Mouse (Mus musculus): ENCODE measurements around the gene Syt12. TPM values are rescaled to one million over a fixed set of nuclear protein-coding genes. Genes with fewer than 3 reads are reported as not detected.

Gene Syt12
- polyA plus RNA-seq, 1 experiment: not detected

DNA sequence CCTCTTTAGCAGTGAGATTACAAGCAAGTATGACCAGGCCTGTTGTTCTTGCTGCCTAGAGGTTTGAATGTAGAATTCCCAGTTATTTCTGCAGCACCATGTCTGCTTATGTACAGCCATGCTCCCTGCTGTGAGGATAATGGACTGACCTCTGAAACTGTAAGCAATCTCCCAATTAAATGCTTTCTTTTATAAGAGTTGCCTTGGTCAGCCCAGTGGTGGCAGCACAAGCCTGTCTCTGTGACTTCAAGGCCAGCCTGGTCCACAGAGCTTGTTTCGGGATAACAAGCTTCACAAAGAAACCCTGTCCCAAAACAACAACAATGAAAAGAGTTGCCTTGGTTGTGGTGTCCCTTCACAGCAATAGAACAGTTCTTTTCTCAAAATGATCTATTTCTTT lies 43.5 kb downstream of the Syt12 start:
- Histone ChIP-seq H3K27ac (ENCODE audit: insufficient read depth, low read length) (no peak overlapping the region), H3K9ac (ENCODE audit: low read depth, poor library complexity, severe bottlenecking) (no peak overlapping the region), H3K4me3 (ENCODE audit: low read depth, low read length) (no peak overlapping the region), H3K36me3 (ENCODE audit: control insufficient read depth, insufficient read depth, low read length, poor library complexity, severe bottlenecking) (no peaks in the 10 kb centered on the region), H3K4me1 (ENCODE audit: control insufficient read depth, insufficient read depth, low read length) (peaks cover 2% of the 10 kb centered on the region), H3K9me3 (replicated peaks; ENCODE audit: control insufficient read depth, insufficient read depth, low read length, poor library complexity, severe bottlenecking) (no peaks in the 10 kb centered on the region), H3K27me3 (ENCODE audit: control insufficient read depth, insufficient read depth, low read length, poor library complexity, severe bottlenecking) (no peaks in the 10 kb centered on the region)
- TF ChIP-seq POLR2A (IDR thresholded peaks at IDR 0.05; ENCODE audit: insufficient read depth, low read length) (no peak), CTCF (IDR thresholded peaks at IDR 0.05; ENCODE audit: low read depth, low read length) (no peak)

DNA sequence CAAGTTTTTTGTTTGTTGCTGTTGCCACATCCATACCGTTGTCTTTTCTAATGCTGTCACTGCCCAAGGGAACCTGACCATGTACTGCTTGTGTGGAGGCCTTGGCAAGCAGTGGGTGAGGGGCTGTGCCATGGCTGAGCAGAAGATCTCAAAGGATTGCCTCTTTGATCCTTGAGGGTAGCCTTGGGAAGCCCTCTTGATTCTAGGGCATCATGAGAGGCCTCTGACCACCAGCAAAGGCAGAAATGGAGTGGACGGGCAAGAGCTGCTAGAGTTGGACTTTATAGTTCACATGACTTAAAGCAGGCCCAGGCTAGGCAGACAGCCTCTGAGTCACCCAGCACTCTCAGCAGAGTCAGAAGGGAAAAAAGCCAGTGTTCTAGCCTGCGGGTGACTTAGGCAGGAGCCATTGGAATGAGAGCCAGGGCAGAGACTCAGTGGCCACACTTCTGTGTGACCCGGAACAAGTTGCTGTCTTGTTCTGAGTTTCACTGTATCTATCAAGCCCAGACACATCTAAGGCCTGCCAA lies 47.1 kb downstream of the Syt12 start:
- no peak overlapping the region for H3K9ac ChIP-seq (ENCODE audit: low read depth, poor library complexity, severe bottlenecking)
- H3K4me3 ChIP-seq (ENCODE audit: low read depth, low read length): no peak overlapping the region
- H3K36me3 ChIP-seq (ENCODE audit: control insufficient read depth, insufficient read depth, low read length, poor library complexity, severe bottlenecking): no peaks in the 10 kb centered on the region
- H3K27ac ChIP-seq (ENCODE audit: insufficient read depth, low read length): no peak overlapping the region
- TF ChIP-seq POLR2A (IDR thresholded peaks at IDR 0.05; ENCODE audit: insufficient read depth, low read length) (no peak), EP300 (IDR thresholded peaks at IDR 0.05; ENCODE audit: insufficient read depth, low read depth, low read length) (no peak), CTCF (IDR thresholded peaks at IDR 0.05; ENCODE audit: low read depth, low read length) (no peak)
- no peaks in the 10 kb centered on the region for H3K27me3 ChIP-seq (ENCODE audit: control insufficient read depth, insufficient read depth, low read length, poor library complexity, severe bottlenecking)
- H3K4me1 ChIP-seq (ENCODE audit: control insufficient read depth, insufficient read depth, low read length): no peaks in the 10 kb centered on the region
- no peaks in the 10 kb centered on the region for H3K9me3 ChIP-seq (replicated peaks; ENCODE audit: control insufficient read depth, insufficient read depth, low read length, poor library complexity, severe bottlenecking)

DNA sequence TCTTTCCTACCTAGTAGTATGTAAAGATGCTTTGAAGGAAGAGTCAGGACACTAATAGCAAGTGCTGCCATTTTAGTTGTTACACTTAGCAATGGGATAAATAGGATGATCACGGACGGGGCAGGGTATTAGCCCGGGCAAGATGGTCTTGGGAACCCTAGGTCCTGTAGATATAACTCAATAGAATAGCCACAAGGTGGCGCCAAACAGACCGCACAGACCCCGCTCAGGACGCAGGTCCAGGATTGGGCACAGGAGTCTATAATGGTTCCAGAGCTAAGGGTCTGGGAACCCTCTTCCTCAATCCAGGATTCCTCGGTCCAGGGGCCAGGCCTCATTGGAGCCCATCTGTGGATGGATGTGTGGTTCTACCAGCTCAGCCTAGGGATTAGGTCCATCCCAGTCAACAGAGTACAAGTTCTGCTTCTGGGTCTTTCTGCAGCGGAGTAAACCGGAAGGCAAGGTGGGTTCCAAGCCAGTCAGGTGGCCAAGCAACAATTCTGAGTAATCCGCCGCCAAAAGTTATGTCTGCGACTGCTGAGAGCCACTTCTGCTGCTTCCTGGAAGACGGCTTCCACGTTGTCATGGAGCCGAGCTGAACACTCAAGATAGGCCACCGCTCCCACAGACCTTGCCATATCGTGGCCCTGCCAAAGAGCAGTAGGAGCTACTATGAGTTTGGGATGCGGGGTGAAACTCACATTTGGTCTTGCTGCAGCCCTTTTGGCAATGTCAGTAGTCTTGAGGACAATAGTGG lies 51.5 kb downstream of the Syt12 start:
- Histone ChIP-seq H3K36me3 (ENCODE audit: control insufficient read depth, insufficient read depth, low read length, poor library complexity, severe bottlenecking) (no peaks in the 10 kb centered on the region), H3K4me3 (ENCODE audit: low read depth, low read length) (peak overlapping the region; percentile 47), H3K27me3 (ENCODE audit: control insufficient read depth, insufficient read depth, low read length, poor library complexity, severe bottlenecking) (no peaks in the 10 kb centered on the region), H3K4me1 (ENCODE audit: control insufficient read depth, insufficient read depth, low read length) (peaks cover 2% of the 10 kb centered on the region), H3K27ac (ENCODE audit: insufficient read depth, low read length) (peak overlapping the region; percentile 63; the same call in 1 of the 2 replicates), H3K9me3 (replicated peaks; ENCODE audit: control insufficient read depth, insufficient read depth, low read length, poor library complexity, severe bottlenecking) (no peaks in the 10 kb centered on the region), H3K9ac (ENCODE audit: low read depth, poor library complexity, severe bottlenecking) (peak overlapping the region; percentile 27; the same call in 1 of the 2 replicates)
- peak; percentile 77 for TF ChIP-seq CTCF (IDR thresholded peaks at IDR 0.05; ENCODE audit: low read depth, low read length)
- no peak for TF ChIP-seq POLR2A (IDR thresholded peaks at IDR 0.05; ENCODE audit: insufficient read depth, low read length)

DNA sequence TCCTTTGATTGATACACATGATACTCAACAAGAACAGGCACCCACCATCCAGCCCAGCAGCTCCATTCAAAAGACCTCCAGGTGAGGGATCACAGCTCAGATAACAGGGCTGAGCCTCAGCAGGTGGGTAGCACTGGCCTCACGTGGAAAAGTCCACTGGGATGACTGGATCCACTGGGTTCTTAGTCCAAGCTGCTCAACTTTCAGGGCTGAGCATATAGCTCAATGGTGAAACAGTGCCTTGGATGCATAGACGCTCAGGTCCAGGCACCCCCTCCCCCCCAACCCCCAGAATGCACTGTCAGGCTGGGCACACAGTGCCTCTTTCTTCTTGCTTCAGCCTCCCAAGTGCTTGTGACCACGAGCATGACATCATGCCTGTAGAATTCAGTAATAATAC lies 54.2 kb downstream of the Syt12 start:
- no peak overlapping the region for H3K9ac ChIP-seq (ENCODE audit: low read depth, poor library complexity, severe bottlenecking)
- no peak overlapping the region for H3K27ac ChIP-seq (ENCODE audit: insufficient read depth, low read length)
- H3K4me1 ChIP-seq (ENCODE audit: control insufficient read depth, insufficient read depth, low read length): peaks cover 2% of the 10 kb centered on the region
- no peaks in the 10 kb centered on the region for H3K9me3 ChIP-seq (replicated peaks; ENCODE audit: control insufficient read depth, insufficient read depth, low read length, poor library complexity, severe bottlenecking)
- H3K36me3 ChIP-seq (ENCODE audit: control insufficient read depth, insufficient read depth, low read length, poor library complexity, severe bottlenecking): no peaks in the 10 kb centered on the region
- H3K27me3 ChIP-seq (ENCODE audit: control insufficient read depth, insufficient read depth, low read length, poor library complexity, severe bottlenecking): no peaks in the 10 kb centered on the region
- TF ChIP-seq POLR2A (IDR thresholded peaks at IDR 0.05; ENCODE audit: insufficient read depth, low read length) (no peak), CTCF (IDR thresholded peaks at IDR 0.05; ENCODE audit: low read depth, low read length) (no peak), EP300 (IDR thresholded peaks at IDR 0.05; ENCODE audit: insufficient read depth, low read depth, low read length) (no peak)
- no peak overlapping the region for H3K4me3 ChIP-seq (ENCODE audit: low read depth, low read length)

DNA sequence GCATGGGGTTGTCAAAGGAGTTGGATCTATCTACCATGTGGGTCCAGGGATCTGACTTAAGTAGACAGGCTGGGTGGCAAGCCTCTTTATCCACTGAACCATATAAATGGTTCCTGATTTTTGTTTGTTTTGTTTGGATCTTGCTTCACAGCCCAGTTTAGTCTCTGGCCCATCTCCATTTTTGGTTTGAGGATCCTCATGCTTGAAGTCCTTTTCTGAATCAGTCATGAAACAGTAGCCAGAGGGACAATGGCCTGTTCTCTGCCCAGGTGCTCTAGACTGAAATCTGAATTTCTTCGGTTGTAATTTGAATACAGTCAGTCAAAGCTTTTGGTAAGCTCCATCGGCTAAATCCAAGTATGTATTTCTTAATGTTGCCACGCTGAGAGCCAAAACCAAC lies 54.7 kb downstream of the Syt12 start:
- H3K9me3 ChIP-seq (replicated peaks; ENCODE audit: control insufficient read depth, insufficient read depth, low read length, poor library complexity, severe bottlenecking): no peaks in the 10 kb centered on the region
- H3K36me3 ChIP-seq (ENCODE audit: control insufficient read depth, insufficient read depth, low read length, poor library complexity, severe bottlenecking): no peaks in the 10 kb centered on the region
- no peaks in the 10 kb centered on the region for H3K27me3 ChIP-seq (ENCODE audit: control insufficient read depth, insufficient read depth, low read length, poor library complexity, severe bottlenecking)
- no peak overlapping the region for H3K27ac ChIP-seq (ENCODE audit: insufficient read depth, low read length)
- TF ChIP-seq POLR2A (IDR thresholded peaks at IDR 0.05; ENCODE audit: insufficient read depth, low read length) (no peak), EP300 (IDR thresholded peaks at IDR 0.05; ENCODE audit: insufficient read depth, low read depth, low read length) (no peak), CTCF (IDR thresholded peaks at IDR 0.05; ENCODE audit: low read depth, low read length) (no peak)
- H3K9ac ChIP-seq (ENCODE audit: low read depth, poor library complexity, severe bottlenecking): no peak overlapping the region
- H3K4me3 ChIP-seq (ENCODE audit: low read depth, low read length): no peak overlapping the region
- H3K4me1 ChIP-seq (ENCODE audit: control insufficient read depth, insufficient read depth, low read length): peaks cover 2% of the 10 kb centered on the region

DNA sequence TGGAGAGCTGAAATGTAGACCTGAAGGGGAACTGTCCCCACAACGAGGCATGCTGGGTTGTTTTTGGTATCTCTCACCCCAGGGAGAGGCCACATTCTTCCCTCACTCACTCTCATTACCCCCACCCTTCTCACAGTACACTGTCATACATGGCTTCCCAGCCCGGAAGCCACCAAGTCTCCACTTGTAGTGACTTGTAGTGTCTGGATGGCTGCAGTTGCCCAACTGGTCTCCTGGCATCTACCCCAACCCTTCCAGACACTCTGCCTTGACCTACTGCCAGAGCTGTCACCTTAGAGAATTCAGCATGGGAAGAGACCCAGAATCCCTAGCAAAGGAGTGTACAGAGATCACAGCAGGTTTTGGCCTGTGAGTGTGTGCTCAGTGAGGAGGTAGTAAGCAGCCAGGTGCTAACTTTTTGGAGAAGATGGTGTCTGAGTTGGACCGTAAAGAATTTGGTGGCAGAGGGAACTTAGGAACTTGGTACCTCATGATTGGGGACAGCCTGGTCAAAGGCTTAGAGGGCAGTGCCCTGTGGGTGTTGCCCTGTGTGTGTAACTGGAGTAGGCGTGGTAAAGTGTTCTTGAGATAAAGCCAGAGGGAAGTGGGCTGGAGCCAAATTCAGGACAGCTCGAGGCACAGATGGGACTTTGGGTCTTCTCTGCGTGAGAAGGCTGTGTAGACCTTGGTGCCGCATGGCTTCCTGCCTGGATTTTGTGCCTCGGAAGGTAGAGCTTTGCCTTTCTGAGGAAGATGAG lies 56.9 kb downstream of the Syt12 start:
- Histone ChIP-seq H3K36me3 (ENCODE audit: control insufficient read depth, insufficient read depth, low read length, poor library complexity, severe bottlenecking) (no peaks in the 10 kb centered on the region), H3K4me3 (ENCODE audit: low read depth, low read length) (no peak overlapping the region), H3K27me3 (ENCODE audit: control insufficient read depth, insufficient read depth, low read length, poor library complexity, severe bottlenecking) (no peaks in the 10 kb centered on the region), H3K4me1 (ENCODE audit: control insufficient read depth, insufficient read depth, low read length) (peaks cover 2% of the 10 kb centered on the region), H3K27ac (ENCODE audit: insufficient read depth, low read length) (no peak overlapping the region), H3K9me3 (replicated peaks; ENCODE audit: control insufficient read depth, insufficient read depth, low read length, poor library complexity, severe bottlenecking) (no peaks in the 10 kb centered on the region), H3K9ac (ENCODE audit: low read depth, poor library complexity, severe bottlenecking) (no peak overlapping the region)
- TF ChIP-seq POLR2A (IDR thresholded peaks at IDR 0.05; ENCODE audit: insufficient read depth, low read length) (no peak), EP300 (IDR thresholded peaks at IDR 0.05; ENCODE audit: insufficient read depth, low read depth, low read length) (no peak), CTCF (IDR thresholded peaks at IDR 0.05; ENCODE audit: low read depth, low read length) (no peak)
